Mouse (Mus musculus) midbrain, embryonic 11.5 days (tissue): ENCODE measurements around the gene Wls. TPM values are rescaled to one million over a fixed set of nuclear protein-coding genes. Genes with fewer than 3 reads are reported as not detected.
A peak's percentile ranks its signal among the peaks of the same experiment; 100 is the strongest.

Source experiments
- ATAC-seq: fragments of 200-750 bp; cut with Nextera tagmentation; 2 replicates; pipeline ENCODE4 v1.8.0; 2017; ENCODE audit warnings: moderate TSS enrichment, moderate library complexity; ENCODE audit not compliant: low FRiP score
- DNase-seq: peaks from one replicate; pipeline ENCODE4 v3.0.0; 2015; ENCODE audit warnings: low spot score; ENCODE audit errors: missing footprints
- H3K27ac ChIP-seq: fragments of 300-500 bp; sonication (generic); 2 replicates; pipeline ENCODE4 v1.5.1; 2014; ENCODE audit warnings: low read depth, low read length
- H3K27me3 ChIP-seq: fragments of 300-500 bp; sonication (generic); 2 replicates; pipeline ENCODE4 v1.6.1; 2014; ENCODE audit warnings: mild to moderate bottlenecking, low read length, moderate library complexity, mixed read lengths; ENCODE audit not compliant: control insufficient read depth, insufficient read depth
- H3K36me3 ChIP-seq: fragments of 300-500 bp; sonication (generic); 2 replicates; pipeline ENCODE4 v1.6.1; 2014; ENCODE audit warnings: mild to moderate bottlenecking, low read length, moderate library complexity, mixed read lengths; ENCODE audit not compliant: control insufficient read depth, insufficient read depth
- H3K4me1 ChIP-seq: fragments of 300-500 bp; sonication (generic); 2 replicates; pipeline ENCODE4 v1.6.1; 2014; ENCODE audit warnings: low read length; ENCODE audit not compliant: control insufficient read depth, insufficient read depth
- H3K4me2 ChIP-seq: fragments of 300-500 bp; sonication (generic); 2 replicates; pipeline ENCODE4 v1.6.1; 2014; ENCODE audit warnings: mild to moderate bottlenecking, moderate library complexity
- H3K4me3 ChIP-seq: fragments of 300-500 bp; sonication (generic); 2 replicates; pipeline ENCODE4 v1.5.1; 2014; ENCODE audit warnings: low read depth, low read length
- H3K9ac ChIP-seq: fragments of 300-500 bp; sonication (generic); 2 replicates; pipeline ENCODE4 v1.6.1; 2014; ENCODE audit warnings: low read length
- H3K9me3 ChIP-seq: fragments of 300-500 bp; sonication (generic); 2 replicates; pipeline ENCODE4 v1.6.1; 2016; ENCODE audit warnings: low read length; ENCODE audit not compliant: control insufficient read depth
- WGBS: fragments of 180-500 bp; shearing (Covaris S2); extraction: QIAGEN DNeasy Blood & Tissue Kit; methylation state at CpG from one replicate; pipeline ENCODE4 v1.1.7; 2014; 5-methylcytosine and 5-hydroxymethylcytosine counted together
- polyA plus RNA-seq: library from polyadenylated mRNA; unstranded; fragments of >200 nt; fragmentation: Nextera tagmentation; extraction: Ambion mirVana; gene quantifications from 2 replicates; pipeline ENCODE4 v1.2.1, GENCODE M21; 2014

The Wls gene
- polyA plus RNA-seq, 1 experiment from 2014 or later = 212 TPM

DNA sequence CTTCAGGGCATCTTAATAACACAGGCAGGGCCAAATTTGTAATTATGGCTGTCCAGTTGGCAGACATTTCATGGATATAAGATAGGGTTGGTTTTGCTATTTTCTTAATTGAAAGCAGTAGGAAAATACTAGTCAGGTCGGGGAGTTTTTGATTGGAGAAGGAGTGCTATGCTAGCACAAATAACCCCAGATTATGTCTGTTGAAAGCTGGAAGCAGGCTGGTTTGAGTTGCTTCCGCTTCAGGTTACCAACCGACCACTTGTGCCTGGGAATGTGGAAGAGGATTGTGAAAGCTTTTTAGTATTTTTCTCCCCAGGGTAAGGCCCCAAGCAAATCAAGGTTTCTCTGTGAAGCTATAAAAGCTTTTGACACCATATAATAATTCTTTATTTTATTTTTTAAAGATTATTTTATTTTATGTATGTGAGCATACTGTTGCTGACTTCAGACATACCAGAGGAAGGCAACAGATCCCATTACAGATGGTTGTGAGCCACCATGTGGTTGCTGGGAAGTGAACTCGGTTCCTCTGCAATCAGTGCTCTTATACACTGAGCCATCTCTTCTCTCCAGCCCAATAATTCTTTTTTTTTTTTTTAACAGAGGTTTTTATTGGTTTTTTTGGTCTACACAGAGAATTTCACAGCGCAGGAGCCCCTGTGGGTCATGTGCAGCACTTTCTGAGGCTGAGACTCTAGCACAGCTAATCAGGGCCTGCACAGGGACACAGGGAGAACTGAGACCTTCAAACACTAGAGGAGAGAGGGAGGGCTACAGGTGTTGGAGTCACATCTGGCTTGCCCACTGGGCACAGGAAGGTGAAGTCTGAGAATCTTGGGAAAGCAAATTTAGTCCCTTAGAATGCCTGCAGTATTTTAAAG lies 50.9 kb downstream of the Wls start:
- WGBS = 82% methylated on average over 5 of the region's 5 CpGs

DNA sequence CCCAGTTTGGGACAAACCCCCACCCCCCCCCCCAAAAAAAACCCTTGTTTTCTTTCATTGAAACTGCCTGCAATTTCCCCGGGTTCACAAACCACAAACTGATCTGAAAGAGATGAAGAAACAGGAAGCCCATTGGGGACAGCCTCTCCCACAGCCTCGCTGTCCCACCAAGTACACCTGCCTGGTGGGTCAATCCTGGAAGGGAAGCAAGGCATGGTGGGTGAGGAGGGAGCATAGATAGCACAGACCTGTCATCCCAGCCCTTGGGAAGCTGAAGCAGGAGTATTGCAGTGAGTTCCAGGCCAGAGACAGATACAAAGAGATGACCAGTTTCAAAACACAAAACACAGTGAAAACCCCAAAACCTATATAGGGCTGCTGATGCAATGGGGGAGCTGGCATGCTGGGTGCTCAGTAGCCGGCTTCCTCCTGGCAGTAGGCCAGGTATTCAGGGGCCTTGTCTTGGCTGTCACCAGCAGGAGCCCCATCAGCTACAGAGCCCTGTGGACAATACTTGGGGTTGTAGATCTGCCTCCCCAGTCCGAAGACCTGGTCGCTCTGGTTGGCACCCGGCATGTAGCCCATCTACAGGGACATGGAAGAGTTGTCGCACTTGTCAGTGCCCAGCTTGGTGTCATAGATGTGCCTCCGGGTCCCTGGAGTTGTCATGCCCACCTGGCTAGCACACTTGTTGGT lies 51.7 kb downstream of the Wls start:
- no peak for DNase-seq
- 93% methylated on average over 8 of the region's 8 CpGs for WGBS
- peaks cover 1% of the 10 kb centered on the region; the same call in 1 of the 2 replicates for H3K4me1 ChIP-seq
- H3K9ac ChIP-seq = no peak overlapping the region
- no peaks in the 10 kb centered on the region for H3K36me3 ChIP-seq
- H3K4me3 ChIP-seq = no peak overlapping the region
- 0 out of 2 replicates have a peak, but pooled peaks have one; percentile 34 for ATAC-seq
- no peak overlapping the region for H3K27ac ChIP-seq
- no peaks in the 10 kb centered on the region for H3K9me3 ChIP-seq
- H3K27me3 ChIP-seq = no peaks in the 10 kb centered on the region
- H3K4me2 ChIP-seq = no peak overlapping the region

More for the DNA sequence above, 50.9 kb downstream of the Wls start:
- peaks cover 8% of the 10 kb centered on the region; the same call in 1 of the 2 replicates for H3K4me1 ChIP-seq
- H3K27ac ChIP-seq = no peak overlapping the region
- no peaks in the 10 kb centered on the region for H3K27me3 ChIP-seq
- H3K4me3 ChIP-seq = no peak overlapping the region
- no peak overlapping the region for H3K9ac ChIP-seq
- DNase-seq (no peak), ATAC-seq (no peak)
- H3K36me3 ChIP-seq = no peaks in the 10 kb centered on the region
- H3K9me3 ChIP-seq = no peaks in the 10 kb centered on the region
- H3K4me2 ChIP-seq = no peak overlapping the region

DNA sequence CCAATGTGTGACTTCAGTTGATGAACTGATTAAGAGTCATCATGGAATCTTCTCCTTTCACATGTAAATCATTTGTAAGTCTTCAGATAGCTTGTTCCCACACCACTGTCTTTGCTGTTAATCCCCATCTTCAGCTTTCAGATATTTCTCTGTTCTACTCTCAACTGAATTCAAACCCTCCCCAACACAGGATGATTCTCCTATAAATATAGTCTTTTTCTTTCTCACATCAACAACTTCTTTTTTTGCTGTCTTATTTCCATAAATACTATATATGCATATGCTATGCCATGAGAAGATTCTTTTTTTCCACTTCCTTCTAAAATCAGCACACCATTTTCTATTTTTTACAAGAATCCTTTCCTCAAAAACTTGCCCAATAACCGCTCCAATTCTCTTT lies 67.9 kb downstream of the Wls start:
- no peak overlapping the region for H3K4me2 ChIP-seq
- WGBS = 90% methylated on average over 1 of the region's 1 CpGs
- no peaks in the 10 kb centered on the region for H3K27me3 ChIP-seq
- H3K4me1 ChIP-seq = no peaks in the 10 kb centered on the region
- H3K4me3 ChIP-seq = no peak overlapping the region
- ATAC-seq (no peak), DNase-seq (no peak)
- H3K36me3 ChIP-seq = no peaks in the 10 kb centered on the region; the same call in 1 of the 2 replicates
- no peak overlapping the region for H3K9ac ChIP-seq
- no peak overlapping the region for H3K27ac ChIP-seq
- H3K9me3 ChIP-seq = no peaks in the 10 kb centered on the region

DNA sequence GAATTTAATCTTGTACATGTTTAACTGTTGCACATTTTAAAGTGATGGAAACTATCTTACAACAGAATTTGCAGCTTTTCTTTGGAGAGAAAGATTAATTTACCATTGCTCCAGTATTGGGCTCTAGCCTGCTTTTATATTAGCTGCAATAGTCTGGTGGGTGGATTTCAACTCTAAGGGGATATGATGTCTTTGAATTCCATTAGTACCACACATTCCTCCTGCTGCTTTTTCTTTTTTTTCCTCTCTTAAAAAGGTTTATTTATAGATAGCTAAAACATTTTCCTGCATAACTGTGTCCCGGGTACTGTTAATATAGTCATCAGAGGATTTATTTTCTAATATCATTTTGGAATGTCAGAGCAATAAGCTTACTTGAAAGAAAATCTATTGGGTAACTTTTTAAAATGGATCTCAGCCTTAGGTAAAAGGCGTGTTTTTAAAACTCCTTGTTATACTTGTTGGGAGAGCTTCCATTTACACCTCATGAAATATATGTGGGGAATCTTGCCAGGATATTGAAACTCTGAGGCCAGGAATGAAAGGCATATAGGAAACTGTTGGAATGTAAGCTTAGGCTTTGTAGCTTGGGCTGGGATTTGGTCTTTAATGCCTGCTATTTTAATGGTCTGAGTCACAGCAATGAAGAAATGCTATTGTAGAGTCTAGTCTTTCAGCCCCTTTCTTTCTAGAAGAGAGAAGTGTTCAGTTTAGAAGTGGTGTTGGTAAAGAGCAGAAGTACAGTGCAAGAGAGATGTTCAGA lies 78.0 kb downstream of the Wls start:
- no peak overlapping the region for H3K4me3 ChIP-seq
- H3K9me3 ChIP-seq = no peaks in the 10 kb centered on the region
- H3K36me3 ChIP-seq = no peaks in the 10 kb centered on the region
- H3K27me3 ChIP-seq = no peaks in the 10 kb centered on the region
- no peak overlapping the region for H3K4me2 ChIP-seq
- no peak overlapping the region for H3K9ac ChIP-seq
- H3K27ac ChIP-seq = no peak overlapping the region
- H3K4me1 ChIP-seq = no peaks in the 10 kb centered on the region
- ATAC-seq (no peak), DNase-seq (no peak)
- WGBS = 89% methylated on average over 2 of the region's 2 CpGs

Other genes with a start within 250 kb of the Wls start
- not detected in 2 replicates for gene Rpe65, start 240.5 kb upstream of the Wls start, polyA plus RNA-seq